Mouse (Mus musculus) bone marrow, adult 2 months (tissue): ENCODE results near the gene Fbxl14.

Experiments
- CTCF ChIP-seq: fragments of 200-500 bp; IDR thresholded peaks from 2 replicates; pipeline ENCODE4 v1.5.1; 2011; ENCODE audit warnings: low read length, control low read depth; ENCODE audit not compliant: control insufficient read depth, insufficient read depth
- POLR2A ChIP-seq: fragments of 200-500 bp; IDR thresholded peaks from 2 replicates; pipeline ENCODE4 v1.6.1; 2011; ENCODE audit warnings: low read depth, mild to moderate bottlenecking, control low read depth, low read length, borderline replicate concordance; ENCODE audit not compliant: control insufficient read depth

DNA sequence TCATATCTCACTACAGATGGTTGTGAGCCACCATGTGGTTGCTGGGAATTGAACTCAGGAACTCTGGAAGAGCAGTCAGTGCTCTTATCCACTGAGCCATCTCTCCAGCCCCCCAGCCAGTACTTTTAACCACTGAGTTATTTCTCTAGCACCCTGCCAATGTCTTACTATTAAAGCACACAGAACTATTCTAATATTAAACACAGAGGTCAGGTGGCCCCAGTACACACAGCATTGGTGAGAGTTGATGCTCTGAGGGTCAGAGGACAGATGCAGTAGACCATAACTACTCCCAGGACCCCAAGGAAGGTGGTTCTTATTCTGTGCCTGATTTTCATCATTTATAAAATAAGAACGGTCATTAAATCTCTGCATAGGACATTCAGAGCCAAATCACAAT, 13.3 kb upstream of the Fbxl14 start:
- TF ChIP-seq CTCF (no peak), POLR2A (no peak)
